Mouse (Mus musculus): Measurements from ENCODE around the gene Hpcal4.
"Not testable (repeated sequence)": the region's sequence is repeated elsewhere in the genome, so short reads cannot be mapped to it uniquely, and the experiment has no call there.

Gene Hpcal4

DNA sequence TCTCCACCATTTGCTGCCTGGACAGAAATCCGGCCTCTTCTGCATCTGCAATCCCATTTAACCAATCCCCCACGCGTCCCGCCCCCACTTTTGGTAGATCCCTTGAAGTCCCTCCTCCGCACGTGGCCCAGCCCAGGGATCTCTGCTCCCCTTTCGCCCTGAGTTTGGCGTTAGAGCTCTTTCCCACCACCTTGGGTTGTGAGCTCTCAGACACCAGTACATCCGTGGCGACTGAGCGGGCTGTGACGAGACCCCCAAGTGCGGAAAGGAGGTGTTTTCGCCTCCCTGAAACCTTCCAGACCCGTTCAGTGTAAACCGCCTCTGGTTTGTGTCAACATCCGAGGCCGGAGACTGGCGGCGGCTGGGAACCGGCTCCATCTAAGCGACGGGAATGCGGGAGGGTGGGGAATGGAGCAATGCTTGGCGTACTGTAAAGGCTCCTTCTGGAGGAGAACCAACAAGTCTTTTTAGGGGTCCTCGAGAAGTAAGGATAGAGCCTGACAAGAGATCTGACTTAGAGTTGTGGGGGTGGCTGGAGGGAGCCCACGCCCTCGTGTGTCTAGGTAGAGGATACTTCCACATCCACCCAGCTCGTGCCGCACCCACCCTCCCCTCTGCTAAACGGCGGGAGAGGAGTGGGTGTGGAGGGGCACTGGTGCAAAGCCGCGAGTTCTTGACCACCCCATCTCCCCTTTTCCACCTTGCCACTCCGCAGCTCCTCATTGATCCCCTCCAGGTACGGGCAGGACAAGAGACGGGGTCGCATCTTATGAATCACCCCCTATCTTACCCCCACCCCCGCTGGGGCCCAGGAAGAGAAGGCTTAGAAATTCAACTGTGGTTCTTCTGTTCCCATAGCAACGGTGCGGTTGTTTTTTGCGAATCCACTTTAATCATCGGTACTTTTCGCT lies at the start of gene Hpcal4:
Hpcal4 (plus strand) TSS at position 900 of the 911 bp plus-strand sequence.
- DNase-seq: peak; percentile 7

DNA sequence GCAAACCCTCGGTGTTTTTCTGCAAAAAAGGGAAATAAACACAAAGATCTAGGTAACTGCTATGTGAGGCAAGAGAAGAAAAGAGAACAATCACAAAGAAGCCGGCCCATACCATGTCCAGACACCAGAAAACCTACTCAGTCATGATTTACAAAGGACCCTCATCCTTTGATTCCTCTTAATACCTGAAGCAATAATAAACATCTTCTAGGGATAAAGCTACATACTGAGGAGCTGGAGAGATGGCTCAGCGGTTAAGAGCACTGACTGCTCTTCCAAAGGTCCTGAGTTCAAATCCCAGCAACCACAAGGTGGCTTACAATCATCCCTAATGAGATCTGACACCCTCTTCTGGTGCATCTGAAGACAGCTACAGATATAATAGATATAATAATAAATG lies 45.5 kb upstream of the Hpcal4 start:
- no peak for DNase-seq

DNA sequence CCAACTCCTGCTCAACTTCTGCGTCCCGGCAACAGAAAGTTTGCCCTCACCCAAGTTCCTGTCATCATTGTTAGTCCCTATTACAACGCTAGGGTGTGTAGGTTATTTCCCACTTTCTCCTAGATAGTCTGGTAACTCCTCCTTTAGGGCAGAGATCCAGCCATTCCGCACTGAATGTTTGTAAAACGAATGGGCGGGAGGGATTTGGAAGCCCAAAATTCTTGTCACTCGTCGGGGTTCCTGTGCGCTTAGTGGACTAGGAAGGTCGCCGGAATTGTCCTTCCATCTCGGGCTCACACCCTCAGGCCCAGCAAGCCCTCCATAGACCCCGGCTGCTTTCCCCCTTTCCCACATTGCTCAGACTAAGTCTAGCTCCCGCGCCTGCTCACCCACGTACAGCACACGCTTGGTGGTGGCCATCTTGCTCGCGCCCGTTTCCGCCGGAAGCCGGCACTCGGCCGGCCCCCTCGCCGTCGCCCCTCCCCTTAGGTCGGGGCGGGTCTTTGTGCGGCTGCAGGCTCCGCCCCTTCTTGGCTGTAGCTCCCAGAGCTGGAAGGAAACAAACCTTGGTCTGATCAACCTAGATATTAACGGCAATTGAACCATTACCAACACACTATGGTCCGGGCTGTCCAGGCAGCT lies 43.4 kb upstream of the Hpcal4 start, which contains the start of gene Ppie:
Ppie (minus strand) TSS at position 439 of the 642 bp plus-strand sequence.
- peak; percentile 73 for DNase-seq

DNA sequence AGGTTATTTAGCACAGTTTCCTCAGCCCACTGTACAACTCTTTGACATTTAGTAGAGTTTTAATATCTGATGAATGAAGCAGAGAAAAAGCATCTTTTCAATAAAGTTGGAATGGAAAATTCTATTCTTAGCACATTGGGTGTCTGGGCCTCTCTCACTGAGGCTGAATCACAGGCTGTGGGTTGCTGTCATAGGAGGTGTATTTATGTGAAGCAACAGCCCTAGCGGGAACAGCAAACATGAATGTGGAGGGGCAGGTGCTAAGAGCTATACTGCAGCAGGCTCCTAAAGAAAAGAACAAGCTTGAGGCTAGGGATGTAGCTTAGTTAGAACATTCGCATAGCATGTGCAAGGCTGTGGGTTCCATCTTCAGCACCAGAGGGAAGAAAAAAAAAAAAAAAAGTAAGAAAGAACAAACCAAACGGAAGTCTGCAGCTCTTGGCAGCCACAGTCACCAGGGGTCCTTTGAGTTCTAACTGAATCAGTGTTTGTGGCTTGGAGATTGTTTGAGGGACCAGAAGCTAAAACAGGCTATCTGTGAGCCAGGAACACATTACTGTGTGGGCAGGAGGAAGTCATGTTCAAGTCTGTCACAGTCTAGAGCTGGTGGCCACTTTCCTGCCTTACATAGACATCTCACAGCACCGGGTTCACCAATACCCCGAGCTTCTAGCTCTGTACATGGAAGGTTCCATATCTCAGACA lies 35.4 kb upstream of the Hpcal4 start:
- peak; percentile 23 for DNase-seq

DNA sequence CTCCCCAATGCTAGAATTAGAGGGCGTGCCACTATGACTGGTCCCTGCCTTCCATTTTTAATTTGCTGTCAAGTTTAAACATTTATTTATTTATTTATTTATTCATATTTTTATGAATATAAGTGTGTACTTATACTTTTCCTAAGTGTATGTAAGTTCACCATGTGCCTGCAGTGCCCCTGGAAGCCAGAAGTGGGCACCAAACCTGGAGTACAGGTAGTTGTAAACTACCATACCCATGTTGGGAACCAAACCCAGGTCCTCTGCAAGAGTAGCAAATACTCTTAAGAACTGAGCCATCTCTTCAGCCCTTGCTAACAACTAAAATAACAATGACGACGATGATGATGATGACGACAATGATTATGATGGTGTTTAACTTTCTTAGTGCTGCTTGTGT lies 31.0 kb upstream of the Hpcal4 start:
- no peak for DNase-seq

DNA sequence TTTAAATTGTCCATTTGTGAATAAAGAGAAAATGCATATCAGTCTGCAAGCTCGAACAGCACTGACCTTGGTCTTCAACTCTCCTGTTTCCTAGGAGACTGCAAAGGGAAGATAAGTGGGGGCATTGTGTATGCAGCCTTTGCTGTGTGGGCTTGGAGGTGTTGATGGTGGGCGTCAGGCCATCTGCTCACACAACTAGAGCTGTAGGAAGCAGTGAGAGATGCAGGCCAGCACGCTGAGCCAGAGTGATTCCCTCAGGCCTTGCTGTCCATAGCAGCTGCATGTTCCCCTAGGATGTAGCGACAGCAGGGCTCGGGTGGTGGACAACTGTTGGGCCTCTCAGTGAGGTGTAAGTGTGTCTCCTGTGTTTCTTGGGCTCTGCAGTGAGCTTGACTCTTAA lies 30.1 kb upstream of the Hpcal4 start:
- no peak for DNase-seq

DNA sequence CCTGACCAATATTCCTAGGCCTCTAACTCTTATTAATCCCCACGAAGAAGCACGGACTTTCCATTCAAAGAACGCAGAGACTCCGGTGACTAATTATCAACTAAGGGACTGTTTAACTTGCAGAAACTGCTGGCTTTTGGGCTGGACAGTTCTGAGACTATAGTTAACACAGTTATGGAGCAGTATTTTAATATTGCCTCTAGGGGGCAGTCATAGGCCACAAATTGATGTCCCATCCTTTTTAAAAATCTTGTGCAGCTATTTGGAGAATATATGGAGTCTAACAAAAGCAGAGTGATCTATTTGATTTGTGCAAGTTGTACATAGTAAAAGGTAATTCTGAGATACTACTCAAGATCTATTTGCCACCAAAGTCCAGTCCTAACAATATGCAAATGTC lies 28.0 kb upstream of the Hpcal4 start:
- DNase-seq: peak; percentile 10

DNA sequence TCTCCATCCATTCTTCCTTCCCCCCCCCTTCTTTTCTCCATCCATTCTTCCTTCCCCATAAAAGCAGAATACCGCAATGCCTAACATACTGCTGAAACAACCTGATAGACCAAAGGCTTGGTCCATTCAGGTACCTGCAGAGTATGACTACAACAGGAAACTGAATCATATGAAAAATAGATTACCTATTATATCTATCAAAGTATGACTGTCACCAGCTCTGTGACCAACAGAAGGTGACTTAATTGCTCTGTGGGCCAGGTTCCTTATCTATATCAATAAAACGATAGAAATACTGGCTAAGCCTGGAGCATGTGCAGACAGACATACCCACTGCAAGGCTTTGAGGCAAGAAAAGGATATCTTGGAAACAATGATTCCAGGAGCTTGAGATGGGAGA lies 27.6 kb upstream of the Hpcal4 start:
- no peak for DNase-seq

DNA sequence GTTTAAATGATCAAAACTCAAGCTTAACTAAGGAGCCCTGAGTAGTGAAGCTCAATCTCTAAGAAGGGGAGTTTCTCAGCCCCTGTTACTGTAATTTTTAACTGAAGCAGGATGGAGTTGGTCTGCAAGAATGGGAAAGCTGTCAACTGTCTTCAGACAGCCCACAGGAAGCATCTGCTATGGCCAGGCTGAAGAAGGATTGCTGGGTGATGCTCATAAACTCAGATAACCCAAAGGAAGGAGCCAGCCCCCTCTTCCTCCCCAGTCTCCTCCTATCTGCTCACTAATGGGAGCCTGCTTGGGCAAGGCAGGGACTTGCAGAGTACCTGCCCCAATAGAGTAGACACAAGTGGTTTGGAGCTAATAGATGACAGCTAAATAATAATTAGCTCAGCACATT lies 27.2 kb upstream of the Hpcal4 start:
- no peak for DNase-seq

DNA sequence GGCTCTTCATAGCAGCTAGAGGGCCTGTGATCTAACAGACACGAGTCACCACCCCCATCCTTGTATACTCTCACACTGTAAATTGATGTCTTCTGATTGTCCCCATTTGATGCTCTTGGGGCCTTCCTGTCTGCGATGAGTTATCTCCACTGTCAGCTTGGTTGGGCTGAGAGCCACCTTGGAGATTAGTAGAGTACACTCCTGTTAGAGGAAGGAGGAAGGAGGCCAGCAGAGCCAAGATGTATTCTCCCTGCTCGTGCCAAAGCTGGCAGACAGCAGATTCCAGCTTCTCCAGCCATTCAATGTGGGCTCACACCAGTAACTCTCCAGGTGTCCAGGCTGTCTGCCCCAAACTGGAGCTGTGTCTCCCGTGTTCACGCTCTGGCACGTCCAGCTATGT lies 22.5 kb upstream of the Hpcal4 start:
- DNase-seq: no peak

DNA sequence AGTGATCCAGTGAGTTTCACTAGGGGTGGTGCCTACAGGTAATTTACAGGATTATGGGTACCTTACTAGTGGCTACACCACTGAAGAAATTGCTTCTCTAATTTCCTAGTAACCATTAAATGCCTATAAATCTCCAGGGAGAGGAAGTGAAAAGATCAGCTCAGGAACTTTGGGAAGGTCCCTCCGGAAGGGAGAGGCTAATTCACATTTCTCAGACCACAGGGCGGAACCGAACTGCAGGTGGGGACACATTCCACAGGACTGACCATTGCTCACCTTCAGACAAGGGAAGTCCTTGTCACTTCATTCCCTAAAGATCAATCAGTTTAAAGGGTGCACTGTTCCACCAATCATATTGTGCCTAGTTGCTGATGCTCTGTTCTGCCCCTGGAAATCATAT lies 21.8 kb upstream of the Hpcal4 start:
- DNase-seq: not testable (repeated sequence)

DNA sequence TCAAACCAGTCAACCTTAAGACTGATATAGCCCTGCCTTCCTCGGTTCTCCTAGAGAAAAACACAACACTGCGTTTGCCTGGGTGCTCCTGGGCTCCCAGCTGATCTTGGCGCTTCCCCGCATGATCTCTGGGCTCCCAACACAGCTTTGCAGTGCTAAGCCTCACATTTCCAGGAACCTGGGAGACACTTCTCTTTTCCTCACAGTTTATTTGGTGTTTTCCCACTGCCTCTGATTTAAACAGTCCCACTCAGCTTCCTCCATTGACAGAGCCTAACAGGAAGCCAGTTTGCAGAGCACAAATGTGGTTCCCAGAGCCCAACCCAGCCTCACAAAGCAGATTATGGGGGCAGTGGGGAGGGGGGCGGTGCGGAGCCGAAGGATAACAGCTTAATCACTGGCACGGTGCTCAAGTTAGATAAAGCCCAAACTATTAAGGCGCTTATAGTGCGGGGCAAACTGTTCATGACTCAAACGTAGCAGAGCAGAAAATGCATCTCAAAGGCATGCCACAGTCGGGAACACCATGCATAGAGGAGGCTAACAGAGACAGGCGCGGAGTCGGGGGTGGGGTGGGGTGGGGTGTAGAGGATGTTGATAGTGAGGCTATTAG lies 20.6 kb upstream of the Hpcal4 start:
- no peak for DNase-seq

DNA sequence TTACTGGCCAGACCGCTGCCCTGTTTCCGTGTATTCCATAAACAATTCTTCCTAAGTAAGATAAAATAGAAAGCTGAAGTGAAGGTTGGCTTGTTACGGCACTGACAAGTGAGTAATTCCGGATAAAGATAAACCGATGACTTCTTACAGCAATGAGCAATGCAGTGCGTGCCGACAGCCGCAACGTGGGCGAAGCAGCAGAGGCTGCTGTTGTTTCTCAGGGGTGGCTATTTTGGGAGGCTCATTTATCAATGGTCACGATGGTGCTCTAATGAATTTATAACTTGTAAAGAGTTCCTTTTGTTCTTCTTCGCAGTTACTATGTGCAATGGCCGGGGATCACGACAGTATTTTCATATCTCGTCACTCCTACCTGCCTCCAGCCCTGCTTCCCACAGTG lies 18.9 kb upstream of the Hpcal4 start:
- DNase-seq: no peak

DNA sequence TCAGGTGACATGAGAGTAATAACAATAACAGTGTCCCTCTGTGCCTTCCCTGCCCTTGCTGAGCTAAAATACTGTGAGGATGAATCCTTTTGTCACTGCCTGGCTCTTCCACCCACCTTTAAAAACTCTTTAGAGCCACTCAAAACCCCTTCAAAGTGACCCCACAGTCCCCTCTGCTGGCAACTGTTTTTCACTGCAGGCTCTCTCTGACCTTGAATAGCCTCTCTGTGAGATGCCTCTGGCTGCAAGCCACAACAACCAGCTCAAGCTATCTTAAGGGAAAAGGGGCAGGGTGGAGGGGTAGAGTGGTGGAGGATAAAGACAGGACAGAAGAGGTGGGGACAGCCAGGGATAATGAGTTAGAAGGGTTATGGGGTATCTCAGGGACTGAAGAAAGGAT lies 11.2 kb upstream of the Hpcal4 start:
- DNase-seq: no peak

DNA sequence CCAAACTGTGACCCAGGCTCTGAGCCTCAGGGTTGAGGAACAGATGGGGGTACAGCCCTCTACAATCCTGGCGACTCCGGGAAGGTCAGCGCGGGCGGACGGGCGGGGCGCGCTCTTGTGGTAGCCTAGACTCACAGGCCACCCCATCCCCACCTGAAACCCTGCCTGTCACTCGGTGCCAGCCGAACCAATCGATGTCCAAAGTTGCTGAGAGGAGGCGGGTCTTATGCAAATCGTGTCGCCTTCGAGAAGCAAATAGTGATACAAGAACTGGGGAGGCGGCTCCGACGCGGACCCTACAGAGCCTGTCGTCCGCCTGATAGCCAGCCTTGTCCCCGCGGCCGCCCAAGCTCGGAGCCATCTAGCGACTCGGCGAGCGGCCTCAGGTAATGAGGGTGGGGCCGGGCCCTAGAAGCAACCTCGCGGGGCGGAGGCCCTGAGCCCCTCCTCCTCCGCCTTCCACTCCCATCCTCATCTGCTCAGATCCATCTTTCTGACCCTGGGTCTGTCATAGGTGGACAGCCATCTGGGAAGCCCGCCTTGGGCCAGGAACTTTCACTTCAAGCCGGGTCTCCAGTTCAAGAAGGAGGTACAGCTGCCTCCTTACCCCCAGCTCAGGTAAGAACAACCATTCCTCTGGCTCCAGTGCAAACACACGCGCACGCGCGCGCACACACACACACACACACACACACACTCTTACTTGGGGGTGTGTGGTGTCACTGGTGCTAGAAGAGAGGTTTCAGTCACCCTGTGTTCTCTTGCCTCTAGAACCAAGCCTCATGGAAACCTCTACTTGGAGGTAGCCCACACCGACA lies 421 bp downstream of the Hpcal4 start:
- peak; percentile 45 for DNase-seq

DNA sequence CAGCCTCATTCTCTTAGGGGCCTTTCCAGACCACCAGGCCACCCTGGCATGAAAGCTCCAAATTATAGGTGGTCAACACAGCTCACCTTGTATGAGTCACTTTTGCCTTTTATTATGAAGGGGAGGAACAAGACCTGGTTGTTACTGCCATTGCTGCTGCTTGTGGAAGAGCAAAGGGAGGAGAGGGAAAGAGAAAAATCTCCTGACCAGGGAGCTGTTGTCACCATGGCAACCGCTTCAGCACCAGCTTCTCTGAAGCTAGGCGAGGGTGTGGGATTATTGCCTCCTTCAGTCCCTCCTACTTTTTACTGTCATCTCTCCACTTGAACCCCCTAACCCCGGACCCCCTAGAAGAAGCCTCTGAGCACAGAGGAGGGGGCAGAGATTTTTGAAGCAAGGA lies 1.8 kb downstream of the Hpcal4 start:
- no peak for DNase-seq

DNA sequence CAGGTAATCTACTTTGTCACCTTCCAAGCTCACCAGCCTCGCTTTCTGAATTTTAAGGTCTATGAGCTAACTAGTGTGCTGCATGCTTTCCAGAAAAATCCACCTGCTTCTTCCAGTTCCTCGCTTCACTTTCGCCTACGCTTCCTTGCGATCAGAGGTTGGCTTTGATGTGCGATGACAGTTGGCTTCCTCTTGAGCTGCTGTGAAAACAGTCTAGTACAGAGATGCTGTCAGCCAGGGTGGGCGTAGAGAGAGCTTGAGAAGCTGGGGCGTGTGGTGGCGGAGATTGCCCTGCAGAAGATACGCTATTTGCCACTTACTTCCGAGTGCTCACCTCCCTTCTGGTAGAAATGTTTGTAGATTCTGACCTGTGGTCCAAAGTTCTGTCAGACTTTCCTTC lies 9.3 kb downstream of the Hpcal4 start:
- DNase-seq: peak; percentile 7

DNA sequence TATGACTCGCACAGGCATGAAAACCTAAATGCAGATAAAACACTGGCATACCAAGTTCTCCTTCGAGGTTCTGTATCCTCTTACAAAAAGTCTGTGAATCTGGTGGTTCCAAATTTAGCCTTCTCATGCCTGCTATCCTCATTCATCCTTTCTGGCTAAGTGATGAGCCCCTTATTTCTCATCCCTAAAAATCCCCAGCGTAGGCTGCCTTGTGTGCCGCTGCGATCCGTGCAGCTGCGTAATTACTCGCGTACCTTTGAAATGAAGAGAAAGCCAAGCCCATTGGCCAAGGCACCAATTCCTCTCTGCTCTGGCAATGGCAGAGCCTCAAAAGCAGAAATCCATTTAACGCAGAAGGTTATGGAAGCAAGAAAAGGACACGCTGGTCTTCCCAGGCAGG lies 10.8 kb downstream of the Hpcal4 start:
- DNase-seq: no peak

DNA sequence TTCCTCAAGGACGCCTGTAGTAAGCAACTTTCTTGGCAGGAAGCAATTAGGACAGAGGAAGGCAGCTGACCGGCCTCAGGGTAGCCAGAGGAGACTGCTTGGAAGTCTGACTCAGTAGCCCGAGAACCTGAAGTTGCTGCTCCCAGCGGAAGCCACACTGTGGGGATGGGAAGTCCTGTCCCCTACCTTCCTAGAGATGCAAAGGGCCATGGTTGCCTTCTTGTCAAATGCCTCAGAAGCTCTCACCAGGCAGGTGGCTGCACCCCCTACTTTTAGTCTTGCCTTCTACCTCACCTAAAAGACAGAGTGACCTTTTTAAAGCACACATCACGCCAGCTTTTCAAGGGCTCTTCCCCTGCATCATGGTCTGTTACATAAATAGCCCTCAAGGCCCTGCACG lies 13.7 kb downstream of the Hpcal4 start:
- DNase-seq: no peak

DNA sequence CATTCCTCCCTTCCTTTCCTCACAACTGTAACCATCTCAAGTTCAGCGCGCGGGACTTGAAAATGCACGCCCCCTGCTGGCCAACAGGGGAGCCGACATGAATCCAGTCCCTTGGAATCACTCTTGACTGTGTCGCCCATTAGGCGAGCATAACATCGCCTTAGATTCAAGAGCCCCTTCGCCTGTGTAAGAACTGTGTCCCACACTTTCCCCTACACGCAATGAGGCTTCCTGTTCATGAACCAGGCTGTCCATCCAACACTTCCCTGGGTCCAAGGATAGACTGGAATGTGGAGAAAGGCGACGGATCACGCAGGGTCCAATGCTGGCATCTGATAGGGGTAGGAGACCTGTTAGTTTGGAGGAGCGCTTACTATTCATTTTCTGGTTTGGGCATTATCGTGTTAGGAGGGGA lies 17.8 kb downstream of the Hpcal4 start:
- peak; percentile 59 for DNase-seq

DNA sequence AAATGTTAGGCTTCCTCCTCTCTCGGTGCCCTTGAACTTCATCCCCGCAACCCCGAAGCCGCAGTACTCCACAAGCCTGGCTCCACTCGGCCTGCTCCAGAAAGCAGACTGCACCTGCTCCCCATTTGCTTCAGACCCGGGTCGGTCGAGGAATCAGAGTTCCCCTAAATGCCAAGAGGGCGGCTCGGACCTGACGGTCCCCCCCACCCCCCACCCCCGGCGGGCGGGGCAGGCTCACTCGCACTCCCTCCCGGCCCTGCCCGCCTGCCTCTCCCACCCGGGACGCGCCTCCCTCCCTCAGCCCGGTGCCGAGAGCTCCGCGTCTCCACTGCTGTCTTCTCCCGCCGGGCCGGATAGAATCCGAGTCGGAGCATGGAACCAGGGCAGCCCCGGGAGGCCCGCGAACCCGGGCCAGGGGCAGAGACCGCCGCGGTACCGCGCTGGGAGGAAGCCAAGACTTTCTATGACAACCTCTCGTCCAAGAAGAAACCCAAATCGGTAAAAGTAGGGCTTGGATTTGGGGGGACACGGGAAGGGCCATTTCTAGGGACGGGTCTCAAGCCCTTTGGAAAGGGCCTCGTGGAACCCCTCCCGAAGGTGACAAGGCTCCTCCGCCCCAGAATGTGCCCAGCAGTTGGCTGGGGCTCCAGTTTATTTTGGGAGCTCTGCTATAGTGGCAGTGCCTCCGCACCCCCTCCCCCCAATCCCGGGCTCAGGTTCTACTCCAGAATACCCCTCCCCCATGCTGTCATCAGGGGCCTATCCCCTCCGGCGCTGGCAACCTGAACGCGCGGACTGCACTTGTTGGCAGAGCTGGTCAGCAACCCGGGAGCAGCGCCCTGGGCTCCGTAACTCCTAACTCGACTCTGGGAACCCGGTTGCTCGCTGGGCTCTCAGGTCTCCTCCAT lies 18.4 kb downstream of the Hpcal4 start, which contains the start of gene Nt5c1a:
Nt5c1a (plus strand) TSS at position 319 of the 908 bp plus-strand sequence.
- DNase-seq: peak; percentile 4

Measured in thymus, postnatal 14 days (tissue).